Mouse (Mus musculus) CH12F3 (cell line): ENCODE measurements around the gene Kantr.

ENCODE experiments used
- in situ Hi-C: fragments of 300-500 bp; cut with MboI; formaldehyde crosslinking; loops from 2 replicates; pipeline ENCODE4 v1.14.3; 2020; ENCODE audit warnings: low sequenced_read_pairs

Kantr gene

GRCm38 (mm10) chrX:152284746-152285145 is 42.5 kb downstream of the Kantr start:
- in situ Hi-C loops, result no loop called here

GRCm38 (mm10) chrX:152279384-152279783 is 47.9 kb downstream of the Kantr start:
- in situ Hi-C loops, result no loop called here

- in situ Hi-C loops, result no loop called here
Observed at GRCm38 (mm10) chrX:152271189-152271588, 56.1 kb downstream of the Kantr start.
